Mouse (Mus musculus) heart, adult 2 months (tissue): Measurements from ENCODE around the gene Mpped2.

Experiments used
- EP300 ChIP-seq: fragments of 200-500 bp; IDR thresholded peaks from 2 replicates; pipeline ENCODE4 v1.6.1; 2011; ENCODE audit warnings: low read depth, low read length, control low read depth; ENCODE audit not compliant: insufficient read depth
- POLR2A ChIP-seq: fragments of 200-500 bp; IDR thresholded peaks from 2 replicates; pipeline ENCODE4 v1.6.1; 2011; ENCODE audit warnings: mild to moderate bottlenecking, low read depth, low read length, control low read depth; ENCODE audit not compliant: insufficient read depth

DNA sequence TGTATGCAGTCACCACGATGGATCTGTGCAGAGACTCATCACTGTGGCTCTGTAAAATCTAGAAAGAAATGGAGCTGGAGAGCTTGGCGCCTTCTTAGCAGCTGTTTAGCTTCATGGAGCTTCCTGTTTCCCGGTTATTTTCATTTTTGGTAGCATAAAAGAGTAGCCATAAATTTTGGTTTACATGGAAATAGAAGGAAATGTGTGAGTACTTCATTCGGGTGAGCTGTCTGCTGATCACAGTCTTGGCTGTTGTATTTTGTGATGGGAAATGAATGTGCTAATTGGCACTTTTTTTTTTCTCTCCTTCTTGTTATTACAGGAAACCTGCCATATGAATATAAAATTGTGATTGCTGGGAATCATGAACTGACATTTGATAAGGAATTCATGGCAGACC lies 90.2 kb downstream of the Mpped2 start:
- no peak for TF ChIP-seq EP300
- no peak for TF ChIP-seq POLR2A
